Mouse (Mus musculus) heart, embryonic 12.5 days (tissue): ENCODE measurements around the gene Gm10974. TPM values are rescaled to one million over a fixed set of nuclear protein-coding genes. Genes with fewer than 3 reads are reported as not detected.

Experiments used
- microRNA-seq: library from miRNA; unstranded; fragments of <30 nt; microRNA quantifications from one replicate; pipeline ENCODE4, GENCODE M21; 2017
- polyA plus RNA-seq: library from polyadenylated mRNA; unstranded; fragments of >200 nt; fragmentation: Nextera tagmentation; extraction: Ambion mirVana; gene quantifications from 2 replicates; pipeline ENCODE4 v1.2.1, GENCODE M21; 2016

Gm10974 gene
- polyA plus RNA-seq, 1 experiment from 2014 or later = not detected

Small RNA genes lying within 50 kb of the gene (microRNA-seq; reads per million reads assigned to microRNA genes)
- not detected for gene Mir7057

Other genes with a start within 250 kb of the Gm10974 start
- gene Lrrk1, start 22.4 kb downstream of the Gm10974 start, polyA plus RNA-seq = 9.1 and 9.8 TPM in 2 replicates
- 0.69 and 0.74 TPM in 2 replicates for gene Aldh1a3, start 61.6 kb downstream of the Gm10974 start, polyA plus RNA-seq